In genomic region chr10:101856115-101856514, GRCm38 (mm10) we compare ENCODE assay signal across 19 mouse cellular contexts.
"Had no signal": no experiment of that assay in that cellular context is flagged by ENCODE, and none has a peak within 500 bp of the region (broad histone marks: within the 10 kb centered on the region; RNA-seq: fewer than 3 reads in every experiment).

No protein-coding gene starts in this region.

- H3K9me3 ChIP-seq: limb, embryonic 10.5 days; limb, embryonic 13.5 days; liver, embryonic 15.5 days; lung, embryonic 15.5 days had no signal

- H3K4me3 ChIP-seq: layer of hippocampus, adult 2 months; limb, embryonic 10.5 days; limb, embryonic 13.5 days; liver, embryonic 12.5 days; liver, embryonic 15.5 days; lung, embryonic 15.5 days; megakaryocyte, embryonic 14.5 days; myocyte had no signal

- H3K27me3 ChIP-seq: limb, embryonic 13.5 days; liver, embryonic 12.5 days; liver, embryonic 15.5 days; lung, embryonic 15.5 days; megakaryocyte, embryonic 14.5 days had no signal

- H3K4me1 ChIP-seq: limb, embryonic 10.5 days; limb, embryonic 13.5 days; liver, embryonic 12.5 days; liver, embryonic 15.5 days; lung, embryonic 15.5 days; megakaryocyte, embryonic 14.5 days had no signal

- ATAC-seq: liver, embryonic 12.5 days had no signal

- H3K36me3 ChIP-seq: limb, embryonic 10.5 days; limb, embryonic 13.5 days; liver, embryonic 12.5 days; liver, embryonic 15.5 days; lung, embryonic 15.5 days had no signal

- H3K27ac ChIP-seq: kidney, postnatal 0 days; layer of hippocampus, adult 2 months; limb, embryonic 10.5 days; limb, embryonic 13.5 days; liver, embryonic 12.5 days; liver, embryonic 15.5 days; lung, embryonic 15.5 days had no signal

- H3K4me2 ChIP-seq: limb, embryonic 13.5 days; liver, embryonic 12.5 days; liver, embryonic 15.5 days; lung, embryonic 15.5 days; midbrain, embryonic 11.5 days had no signal

- DNase-seq: kidney, adult 2 months; kidney, postnatal 25 days; layer of hippocampus, adult 9-11 months; liver; lung, adult 18-20 months; lung, postnatal 10 days; lung, postnatal 36 days; thymus, adult 18-20 months; thymus, postnatal 36 days had no signal

- H3K9ac ChIP-seq: limb, embryonic 13.5 days; liver, embryonic 12.5 days; liver, embryonic 15.5 days; lung, embryonic 15.5 days had no signal
